Mouse (Mus musculus): ENCODE measurements around the gene Rec8. TPM values are rescaled to one million over a fixed set of nuclear protein-coding genes. Genes with fewer than 3 reads are reported as not detected.

Rec8 gene
- polyA plus RNA-seq, 1 experiment: 11.4 TPM

DNA sequence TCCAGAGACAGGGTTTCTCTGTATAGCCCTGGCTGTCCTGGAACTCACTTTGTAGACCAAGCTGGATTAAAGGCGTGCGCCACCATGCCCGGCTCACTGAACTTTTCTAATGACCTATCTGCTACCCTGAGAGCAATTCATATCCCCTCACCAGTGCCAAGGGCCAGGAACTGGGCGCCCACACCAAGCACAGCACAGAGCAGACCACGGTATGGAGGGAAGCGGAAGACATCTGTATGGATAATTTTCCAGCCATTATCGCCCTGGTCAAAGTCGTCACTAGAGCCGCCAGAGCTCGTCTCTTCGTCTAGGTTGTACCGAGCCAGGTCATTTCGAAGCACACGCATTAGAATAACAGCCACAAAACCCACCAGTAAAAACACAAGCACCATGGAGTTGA, 23.0 kb downstream of the Rec8 start:
- H3K36me3 ChIP-seq (ENCODE audit: control insufficient read depth, insufficient read depth, low read length): no peaks in the 10 kb centered on the region
- H3K27me3 ChIP-seq (replicated peaks; ENCODE audit: control insufficient read depth, insufficient read depth, low read length): no peaks in the 10 kb centered on the region
- no peak overlapping the region for H3K4me3 ChIP-seq (ENCODE audit: insufficient read depth, low read depth, low read length)
- 94% methylated on average over 14 of the region's 14 CpGs for WGBS
- DNase-seq: no peak
- H3K27ac ChIP-seq (ENCODE audit: insufficient read depth, low read depth, low read length): no peak overlapping the region
- TF ChIP-seq CTCF (conservative IDR thresholded peaks at IDR 0.05; ENCODE audit: insufficient read depth, insufficient read length, low read depth, low read length): no peak
- no peak for TF ChIP-seq POLR2A (IDR thresholded peaks at IDR 0.05; ENCODE audit: low read depth, low read length)
- peaks cover 18% of the 10 kb centered on the region for H3K4me1 ChIP-seq (ENCODE audit: control insufficient read depth, insufficient read depth, low read length)

DNA sequence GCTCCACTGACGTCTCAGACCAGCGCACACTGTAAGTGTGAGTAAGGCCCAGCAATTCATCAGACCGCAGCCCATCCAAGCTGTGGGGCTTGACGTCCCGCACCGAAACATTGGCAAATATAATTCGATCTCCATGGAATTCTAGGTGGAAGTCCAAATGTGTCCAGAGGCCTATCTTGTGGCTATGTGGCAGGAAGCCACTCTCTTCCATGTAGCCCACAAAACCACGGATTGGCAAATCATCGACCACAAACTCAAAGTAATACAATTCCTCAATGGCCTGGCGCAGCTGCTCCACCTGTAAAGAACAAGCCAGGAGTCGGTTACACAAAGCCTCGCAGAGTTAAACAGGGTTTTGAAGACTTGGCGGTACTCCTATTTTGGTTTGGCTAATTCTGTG, 23.5 kb downstream of the Rec8 start:
- TF ChIP-seq CTCF (conservative IDR thresholded peaks at IDR 0.05; ENCODE audit: insufficient read depth, insufficient read length, low read depth, low read length) (no peak), POLR2A (IDR thresholded peaks at IDR 0.05; ENCODE audit: low read depth, low read length) (no peak)
- H3K27ac ChIP-seq (ENCODE audit: insufficient read depth, low read depth, low read length): no peak overlapping the region
- H3K4me3 ChIP-seq (ENCODE audit: insufficient read depth, low read depth, low read length): no peak overlapping the region
- no peak for DNase-seq
- WGBS: 91% methylated on average over 13 of the region's 13 CpGs
- H3K27me3 ChIP-seq (replicated peaks; ENCODE audit: control insufficient read depth, insufficient read depth, low read length): no peaks in the 10 kb centered on the region
- peaks cover 18% of the 10 kb centered on the region for H3K4me1 ChIP-seq (ENCODE audit: control insufficient read depth, insufficient read depth, low read length)
- H3K36me3 ChIP-seq (ENCODE audit: control insufficient read depth, insufficient read depth, low read length): no peaks in the 10 kb centered on the region

DNA sequence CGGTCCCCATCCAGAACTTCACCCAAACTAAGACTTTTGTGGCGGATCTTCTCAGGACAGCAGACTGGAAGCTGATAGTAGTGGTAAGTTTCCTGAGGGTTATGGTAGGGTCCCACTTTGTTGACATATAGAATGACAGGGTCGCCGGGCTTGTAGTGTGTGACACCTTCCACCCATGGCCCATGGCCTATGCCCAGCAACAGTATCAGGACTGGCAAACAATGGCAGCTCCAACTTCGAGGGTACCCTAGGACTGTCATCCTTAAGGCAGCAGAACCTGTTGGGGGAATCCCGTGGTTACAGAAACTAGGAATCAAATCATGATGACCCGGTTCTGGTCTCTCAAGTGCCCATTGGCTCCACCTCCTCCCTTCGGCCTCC, 24.8 kb downstream of the Rec8 start:
- H3K27me3 ChIP-seq (replicated peaks; ENCODE audit: control insufficient read depth, insufficient read depth, low read length): no peaks in the 10 kb centered on the region
- no peak for DNase-seq
- peaks cover 18% of the 10 kb centered on the region for H3K4me1 ChIP-seq (ENCODE audit: control insufficient read depth, insufficient read depth, low read length)
- peak overlapping the region; percentile 99 for H3K27ac ChIP-seq (ENCODE audit: insufficient read depth, low read depth, low read length)
- TF ChIP-seq CTCF (conservative IDR thresholded peaks at IDR 0.05; ENCODE audit: insufficient read depth, insufficient read length, low read depth, low read length): no peak
- TF ChIP-seq POLR2A (IDR thresholded peaks at IDR 0.05; ENCODE audit: low read depth, low read length): no peak
- peak overlapping the region; percentile 98 for H3K4me3 ChIP-seq (ENCODE audit: insufficient read depth, low read depth, low read length)
- 11% methylated on average over 8 of the region's 8 CpGs for WGBS
- H3K36me3 ChIP-seq (ENCODE audit: control insufficient read depth, insufficient read depth, low read length): no peaks in the 10 kb centered on the region

DNA sequence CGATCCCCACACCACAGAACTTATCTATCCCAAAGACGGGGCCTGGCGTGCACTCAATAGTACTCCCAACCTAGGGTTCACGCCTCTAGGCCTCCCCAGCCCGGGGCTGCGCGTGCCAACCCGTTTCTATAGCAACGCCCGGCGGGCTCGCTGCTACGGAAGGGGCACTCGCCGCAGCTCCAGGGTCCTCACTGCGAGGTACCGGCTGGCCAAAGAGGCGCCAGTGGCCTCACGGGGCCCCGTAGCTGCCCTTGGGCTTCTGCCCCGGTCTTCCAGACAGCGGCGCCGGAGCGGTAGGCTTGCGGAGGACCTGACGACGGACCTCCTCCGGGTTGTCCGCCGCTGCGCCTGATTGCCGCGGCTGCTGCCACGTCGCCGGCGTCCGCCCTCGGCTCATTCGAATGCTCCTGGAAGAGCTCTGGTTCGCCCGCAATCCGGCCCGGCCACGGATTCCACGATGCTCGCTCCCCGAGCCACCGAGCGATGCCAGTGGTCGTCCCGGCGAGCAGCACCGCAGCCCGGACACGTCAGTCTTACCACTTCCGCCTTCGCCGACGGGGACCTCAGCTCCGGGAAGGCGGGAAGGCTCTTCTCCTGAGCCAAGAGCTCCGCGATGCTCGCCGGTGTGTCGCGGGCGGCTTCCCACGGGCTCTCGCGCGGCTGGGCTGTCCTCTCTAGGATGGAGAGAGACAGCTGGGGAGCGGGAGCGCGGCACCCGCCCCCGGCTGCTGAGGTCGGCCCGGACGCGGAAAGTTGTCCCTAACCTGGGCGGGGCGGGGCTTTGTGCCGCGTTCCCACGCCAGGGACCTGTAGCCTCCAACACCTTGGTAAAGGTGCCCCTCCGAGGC, 25.4 kb downstream of the Rec8 start, which contains the start of gene Tm9sf1:
Gene Tm9sf1 (minus strand): TSS at position 747 of the 848 bp plus-strand sequence.
- peak; percentile 41 for TF ChIP-seq POLR2A (IDR thresholded peaks at IDR 0.05; ENCODE audit: low read depth, low read length)
- TF ChIP-seq CTCF (conservative IDR thresholded peaks at IDR 0.05; ENCODE audit: insufficient read depth, insufficient read length, low read depth, low read length): no peak
- DNase-seq: peak; percentile 91
- Histone ChIP-seq H3K4me1 (ENCODE audit: control insufficient read depth, insufficient read depth, low read length) (peaks cover 18% of the 10 kb centered on the region), H3K27ac (ENCODE audit: insufficient read depth, low read depth, low read length) (peak within 1 kb of the TSS; percentile 99), H3K27me3 (replicated peaks; ENCODE audit: control insufficient read depth, insufficient read depth, low read length) (no peaks in the 10 kb centered on the region), H3K36me3 (ENCODE audit: control insufficient read depth, insufficient read depth, low read length) (no peaks in the 10 kb centered on the region), H3K4me3 (ENCODE audit: insufficient read depth, low read depth, low read length) (peak within 1 kb of the TSS; percentile 98)
- WGBS: under 1% methylated on average over 89 of the region's 89 CpGs

GRCm38 (mm10) chr14:55644261-55644888, 26.5 kb downstream of the Rec8 start:
- TF ChIP-seq CTCF (conservative IDR thresholded peaks at IDR 0.05; ENCODE audit: insufficient read depth, insufficient read length, low read depth, low read length): no peak
- DNase-seq: peak; percentile 36
- peak overlapping the region; percentile 26 for H3K27ac ChIP-seq (ENCODE audit: insufficient read depth, low read depth, low read length)
- no peaks in the 10 kb centered on the region for H3K36me3 ChIP-seq (ENCODE audit: control insufficient read depth, insufficient read depth, low read length)
- H3K4me1 ChIP-seq (ENCODE audit: control insufficient read depth, insufficient read depth, low read length): peaks cover 18% of the 10 kb centered on the region
- no peaks in the 10 kb centered on the region for H3K27me3 ChIP-seq (replicated peaks; ENCODE audit: control insufficient read depth, insufficient read depth, low read length)
- peak overlapping the region; percentile 33 for H3K4me3 ChIP-seq (ENCODE audit: insufficient read depth, low read depth, low read length)
- WGBS: 3% methylated on average over 17 of the region's 17 CpGs

DNA sequence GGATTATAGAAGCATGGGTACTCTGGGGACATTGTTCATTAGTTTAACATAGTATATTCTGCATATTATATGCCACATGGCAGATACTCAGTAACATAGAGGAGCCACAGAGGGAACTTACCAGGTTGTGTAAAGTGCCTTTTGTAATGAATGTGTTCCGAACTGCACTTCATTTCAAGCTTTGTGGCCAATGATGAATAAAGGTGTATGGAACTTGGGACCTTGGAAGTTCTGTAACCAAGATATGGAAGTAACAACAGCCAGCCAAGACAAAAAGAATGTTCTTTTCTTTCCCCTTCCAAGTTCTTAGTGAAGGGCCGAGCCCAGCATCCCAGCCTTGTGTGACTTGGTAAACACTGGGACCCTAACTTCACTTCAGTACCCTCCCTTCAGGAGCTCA, 32.0 kb downstream of the Rec8 start, which contains the start of gene Tssk4:
Gene Tssk4 (plus strand): TSS at position 301 of the 400 bp plus-strand sequence.
- Histone ChIP-seq H3K36me3 (ENCODE audit: control insufficient read depth, insufficient read depth, low read length) (no peaks in the 10 kb centered on the region), H3K4me1 (ENCODE audit: control insufficient read depth, insufficient read depth, low read length) (0 out of 2 replicates have a peak, but pooled peaks cover 3% of the 10 kb centered on the region), H3K4me3 (ENCODE audit: insufficient read depth, low read depth, low read length) (no peak within 1 kb of the TSS), H3K27me3 (replicated peaks; ENCODE audit: control insufficient read depth, insufficient read depth, low read length) (no peaks in the 10 kb centered on the region), H3K27ac (ENCODE audit: insufficient read depth, low read depth, low read length) (no peak within 1 kb of the TSS)
- no peak for DNase-seq
- WGBS: 92% methylated on average over 2 of the region's 2 CpGs
- TF ChIP-seq CTCF (conservative IDR thresholded peaks at IDR 0.05; ENCODE audit: insufficient read depth, insufficient read length, low read depth, low read length): no peak
- TF ChIP-seq POLR2A (IDR thresholded peaks at IDR 0.05; ENCODE audit: low read depth, low read length): no peak

GRCm38 (mm10) chr14:55651528-55651927, 33.7 kb downstream of the Rec8 start:
- no peak for DNase-seq
- H3K4me1 ChIP-seq (ENCODE audit: control insufficient read depth, insufficient read depth, low read length): no peaks in the 10 kb centered on the region
- TF ChIP-seq CTCF (conservative IDR thresholded peaks at IDR 0.05; ENCODE audit: insufficient read depth, insufficient read length, low read depth, low read length) (no peak), POLR2A (IDR thresholded peaks at IDR 0.05; ENCODE audit: low read depth, low read length) (no peak)
- 91% methylated on average over 7 of the region's 7 CpGs for WGBS
- H3K4me3 ChIP-seq (ENCODE audit: insufficient read depth, low read depth, low read length): no peak overlapping the region
- H3K27ac ChIP-seq (ENCODE audit: insufficient read depth, low read depth, low read length): no peak overlapping the region
- no peaks in the 10 kb centered on the region for H3K36me3 ChIP-seq (ENCODE audit: control insufficient read depth, insufficient read depth, low read length)
- H3K27me3 ChIP-seq (replicated peaks; ENCODE audit: control insufficient read depth, insufficient read depth, low read length): no peaks in the 10 kb centered on the region
